Mouse (Mus musculus): ENCODE data around the gene Retsat. TPM values are rescaled to one million over a fixed set of nuclear protein-coding genes. Genes with fewer than 3 reads are reported as not detected.
A peak's percentile ranks its signal among the peaks of the same experiment; 100 is the strongest.

Retsat gene
- total RNA-seq, 1 experiment from 2014 or later: 13.3 TPM

DNA sequence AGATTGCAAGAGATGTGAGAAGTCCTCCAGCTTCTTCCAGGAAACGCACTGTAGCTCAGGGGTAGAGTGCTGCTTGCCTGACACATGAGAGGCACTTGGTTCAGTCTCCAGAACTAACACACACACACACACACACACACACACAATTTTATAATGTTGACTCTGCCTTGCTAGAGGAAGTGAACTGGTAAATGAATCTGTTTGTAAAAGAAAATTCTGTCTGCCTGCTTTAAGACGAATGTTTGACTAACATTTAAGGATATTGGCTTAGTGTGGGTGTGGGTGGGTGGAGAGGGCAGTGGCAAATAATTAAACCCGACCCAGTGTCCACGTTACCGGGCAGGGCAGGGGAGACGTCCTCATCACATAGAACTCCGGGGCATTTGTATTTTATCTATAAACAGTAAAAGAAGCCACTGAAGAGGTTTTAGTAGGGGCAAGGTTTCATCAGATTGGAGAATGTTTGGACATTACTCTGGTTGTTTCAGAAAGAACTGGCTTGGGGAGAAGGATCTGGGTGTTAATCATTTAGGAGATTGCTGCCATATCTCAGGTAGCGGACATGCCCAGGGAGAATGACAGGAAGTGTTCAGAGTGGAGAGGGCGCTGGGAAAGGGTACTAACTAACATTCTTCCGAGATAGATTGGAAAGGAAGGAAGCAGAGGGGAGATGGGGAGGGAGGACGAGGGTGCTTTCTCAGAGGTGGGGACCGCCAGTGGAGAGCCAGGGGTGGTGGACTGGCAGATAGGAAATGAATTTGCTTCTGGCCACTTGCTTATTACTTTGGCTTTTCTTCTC is 21.7 kb downstream of the Retsat start:
- ATAC-seq (replicated peaks; ENCODE audit: low read depth, poor library complexity, severe bottlenecking): no peak

GRCm38 (mm10) chr6:72620920-72621319 is 22.6 kb downstream of the Retsat start:
- ATAC-seq (replicated peaks; ENCODE audit: low read depth, poor library complexity, severe bottlenecking): no peak

- ATAC-seq (replicated peaks; ENCODE audit: low read depth, poor library complexity, severe bottlenecking): no peak
Observed at GRCm38 (mm10) chr6:72622917-72623316, 24.6 kb downstream of the Retsat start.

- ATAC-seq (replicated peaks; ENCODE audit: low read depth, poor library complexity, severe bottlenecking): peak; percentile 53
Observed at GRCm38 (mm10) chr6:72623661-72624402, 25.6 kb downstream of the Retsat start.

GRCm38 (mm10) chr6:72626391-72626790 is 28.1 kb downstream of the Retsat start:
- no peak for ATAC-seq (replicated peaks; ENCODE audit: low read depth, poor library complexity, severe bottlenecking)

GRCm38 (mm10) chr6:72627276-72627675 is 29.0 kb downstream of the Retsat start:
- no peak for ATAC-seq (replicated peaks; ENCODE audit: low read depth, poor library complexity, severe bottlenecking)

GRCm38 (mm10) chr6:72630370-72630769 is 32.1 kb downstream of the Retsat start:
- no peak for ATAC-seq (replicated peaks; ENCODE audit: low read depth, poor library complexity, severe bottlenecking)

DNA sequence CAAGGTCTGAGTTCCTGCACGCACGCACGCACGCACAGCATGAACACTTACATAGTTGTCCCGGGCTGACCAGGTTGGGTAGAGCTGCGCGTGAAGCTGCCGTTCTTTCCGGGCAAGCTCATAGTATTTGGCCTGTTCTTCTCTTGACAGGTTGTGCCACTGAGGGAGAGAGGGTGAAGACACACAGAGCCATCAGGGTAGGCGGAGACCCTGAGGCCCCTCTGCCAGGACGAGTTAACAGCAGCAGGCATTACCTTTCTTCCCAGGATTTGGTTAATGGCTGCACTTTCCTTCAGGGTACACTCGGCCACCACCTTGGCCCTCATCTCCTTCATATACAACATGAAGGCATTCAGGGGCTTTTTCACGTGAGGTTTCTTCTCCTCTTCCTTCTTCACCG is 32.7 kb downstream of the Retsat start:
- no peak for ATAC-seq (replicated peaks; ENCODE audit: low read depth, poor library complexity, severe bottlenecking)

GRCm38 (mm10) chr6:72631700-72632099 is 33.4 kb downstream of the Retsat start:
- no peak for ATAC-seq (replicated peaks; ENCODE audit: low read depth, poor library complexity, severe bottlenecking)

DNA sequence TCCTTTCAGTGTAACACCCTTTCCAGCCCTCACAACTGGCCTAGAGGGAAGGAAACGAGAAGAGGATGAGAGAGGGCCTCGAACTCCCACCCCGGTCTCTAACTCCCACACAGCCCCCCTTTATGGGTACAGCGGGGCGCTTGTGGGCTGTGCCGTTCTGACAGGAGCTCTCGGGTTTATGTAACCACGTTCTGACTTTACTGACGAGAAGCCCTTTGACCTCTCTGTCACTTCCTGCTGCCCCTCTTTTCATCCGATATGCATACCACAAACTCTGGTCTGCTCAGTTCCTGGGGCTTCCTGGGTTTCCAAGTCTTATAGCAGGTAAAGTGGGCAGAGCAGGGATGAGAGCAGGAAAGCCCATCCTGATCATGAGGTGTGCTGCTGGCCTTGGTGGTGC is 36.0 kb downstream of the Retsat start:
- ATAC-seq (replicated peaks; ENCODE audit: low read depth, poor library complexity, severe bottlenecking): no peak

GRCm38 (mm10) chr6:72635760-72636431 is 37.6 kb downstream of the Retsat start:
- ATAC-seq (replicated peaks; ENCODE audit: low read depth, poor library complexity, severe bottlenecking): peak; percentile 75

GRCm38 (mm10) chr6:72636940-72637339 is 38.7 kb downstream of the Retsat start:
- ATAC-seq (replicated peaks; ENCODE audit: low read depth, poor library complexity, severe bottlenecking): no peak

GRCm38 (mm10) chr6:72641218-72641954 is 43.1 kb downstream of the Retsat start:
- ATAC-seq (replicated peaks; ENCODE audit: low read depth, poor library complexity, severe bottlenecking): no peak

DNA sequence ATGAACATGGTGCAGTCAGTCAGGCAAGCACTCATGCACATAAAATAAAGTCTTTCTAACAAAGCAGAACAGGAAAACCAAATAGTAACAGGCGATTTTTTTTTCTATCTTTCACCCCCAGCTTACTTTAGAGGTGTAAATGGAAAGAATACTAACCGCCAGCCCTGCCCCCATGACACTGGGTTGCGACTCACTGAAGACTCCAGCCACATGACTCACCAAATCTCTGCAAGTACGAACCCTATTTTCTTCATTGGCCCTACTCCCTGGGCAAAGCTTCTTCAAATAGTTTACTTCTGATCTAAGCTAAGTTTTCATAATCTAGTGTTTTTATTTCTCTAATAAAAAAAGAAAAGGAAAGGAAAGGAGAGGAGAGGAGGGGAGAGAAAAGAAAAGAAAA is 46.3 kb downstream of the Retsat start:
- ATAC-seq (replicated peaks; ENCODE audit: low read depth, poor library complexity, severe bottlenecking): no peak

- ATAC-seq (replicated peaks; ENCODE audit: low read depth, poor library complexity, severe bottlenecking): no peak
Observed at GRCm38 (mm10) chr6:72645364-72645763, 47.1 kb downstream of the Retsat start.

- peak; percentile 93 for ATAC-seq (replicated peaks; ENCODE audit: low read depth, poor library complexity, severe bottlenecking)
Observed at GRCm38 (mm10) chr6:72647383-72647820, 49.1 kb downstream of the Retsat start.

- no peak for ATAC-seq (replicated peaks; ENCODE audit: low read depth, poor library complexity, severe bottlenecking)
Observed at GRCm38 (mm10) chr6:72648002-72648595, 49.8 kb downstream of the Retsat start.

- no peak for ATAC-seq (replicated peaks; ENCODE audit: low read depth, poor library complexity, severe bottlenecking)
Observed at GRCm38 (mm10) chr6:72650338-72650851, 52.1 kb downstream of the Retsat start.

DNA sequence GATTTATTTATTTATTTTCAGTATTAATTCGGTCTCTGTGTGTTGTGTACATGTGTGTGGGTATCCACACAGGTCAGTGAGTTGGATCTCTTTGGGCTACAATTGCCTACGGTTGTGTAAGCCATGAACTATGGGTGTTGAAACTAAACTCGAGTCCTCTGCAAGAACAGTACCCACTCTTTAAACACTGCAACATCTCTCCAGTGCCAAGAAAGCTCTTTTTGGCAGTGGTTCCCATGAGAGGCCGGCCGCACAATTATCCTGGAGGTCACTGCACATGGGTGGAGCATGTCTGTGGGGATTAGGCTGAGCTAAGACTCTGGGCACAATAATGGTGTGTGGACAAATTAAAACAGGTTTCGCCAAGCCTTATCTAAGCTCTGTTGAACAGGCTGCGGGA is 55.1 kb downstream of the Retsat start:
- ATAC-seq (replicated peaks; ENCODE audit: low read depth, poor library complexity, severe bottlenecking): no peak

DNA sequence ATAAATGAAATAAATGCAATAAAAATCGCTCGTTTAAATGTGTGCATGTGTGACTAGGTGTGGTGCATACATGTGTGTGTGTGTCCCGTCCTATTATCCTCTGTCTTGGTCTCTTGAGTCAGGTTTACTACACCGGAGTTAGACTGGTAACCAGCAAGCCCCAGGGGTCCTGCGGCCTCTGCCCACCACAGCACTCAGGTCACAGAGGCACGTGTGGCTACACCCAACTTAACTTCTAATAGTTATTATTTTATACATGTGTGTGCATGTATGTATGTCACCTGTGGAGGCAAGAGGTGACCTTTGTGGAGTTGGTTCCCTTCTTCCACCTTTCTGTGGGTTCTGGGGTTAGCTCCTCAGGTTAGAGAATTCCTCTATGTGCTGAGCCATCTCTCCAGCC is 56.1 kb downstream of the Retsat start:
- ATAC-seq (replicated peaks; ENCODE audit: low read depth, poor library complexity, severe bottlenecking): no peak

Data from common myeloid progenitor, adult 5-6 weeks (primary cell).